Mouse (Mus musculus) CH12.LX (cell line): ENCODE measurements around the gene Rai14. TPM values are rescaled to one million over a fixed set of nuclear protein-coding genes. Genes with fewer than 3 reads are reported as not detected.

Experiments
- DNase-seq: peaks from one replicate; pipeline ENCODE4 v3.0.0-alpha.2; 2013; ENCODE audit errors: extremely low read depth
- H3K27ac ChIP-seq: 2 replicates; pipeline ENCODE4 v1.5.1; 2012; ENCODE audit warnings: low read depth, mild to moderate bottlenecking, control low read depth, moderate library complexity; ENCODE audit not compliant: insufficient read depth
- H3K27me3 ChIP-seq: replicated peaks from 2 replicates; pipeline ENCODE3; 2012; ENCODE audit warnings: inconsistent platforms
- H3K36me3 ChIP-seq, 2 experiments: replicated peaks in 1 of 2; 2 replicates each; pipeline versions ENCODE3 to v1.6.1; 2012; ENCODE audit warnings: inconsistent platforms in 1 of 2, low read length in 1 of 2, mild to moderate bottlenecking in 1 of 2, mixed read lengths in 1 of 2, moderate library complexity in 1 of 2; ENCODE audit not compliant: control insufficient read depth in 1 of 2, insufficient read depth in 1 of 2
- H3K4me1 ChIP-seq, 2 experiments: 2 replicates each; pipeline ENCODE4 v1.6.1; 2012; ENCODE audit warnings: inconsistent platforms in 1 of 2, moderate library complexity in 1 of 2; ENCODE audit not compliant: insufficient read depth in 2 of 2, control insufficient read depth in 1 of 2
- H3K4me2 ChIP-seq: 2 replicates; pipeline ENCODE4 v1.6.1; 2012; ENCODE audit warnings: low read depth, mild to moderate bottlenecking, control low read depth; ENCODE audit not compliant: poor library complexity, insufficient read depth, severe bottlenecking
- H3K4me3 ChIP-seq, 3 experiments: fragments of 150-350 bp in 1 of 3; sonication (generic) in 1 of 3; replicated peaks in 1 of 3; 2 replicates each; pipeline versions ENCODE3 to v1.5.1; 2011 to 2012; ENCODE audit warnings: low read depth in 2 of 3, low read length in 2 of 3, mild to moderate bottlenecking in 2 of 3, moderate library complexity in 2 of 3, control low read depth in 1 of 3, improper control_type of control experiment in 1 of 3, inconsistent platforms in 1 of 3, mixed read lengths in 1 of 3; ENCODE audit not compliant: poor library complexity in 1 of 3
- H3K79me2 ChIP-seq: replicated peaks from 2 replicates; pipeline ENCODE4 v1.6.1; 2012; ENCODE audit warnings: mild to moderate bottlenecking, moderate library complexity; ENCODE audit not compliant: control insufficient read depth, poor library complexity, insufficient read depth, severe bottlenecking; ENCODE audit errors: extremely low read depth
- H3K9ac ChIP-seq: 2 replicates; pipeline ENCODE4 v1.6.1; 2012; ENCODE audit warnings: low read depth, mild to moderate bottlenecking, control low read depth, moderate library complexity; ENCODE audit not compliant: insufficient read depth
- H3K9me3 ChIP-seq: replicated peaks from 2 replicates; pipeline ENCODE3; 2012; ENCODE audit warnings: low read length, inconsistent platforms, mixed read lengths
- CTCF ChIP-seq, 2 experiments: IDR thresholded peaks in 1 of 2; conservative IDR thresholded peaks in 1 of 2; 2 replicates each; pipeline ENCODE4 v1.5.1; 2011 to 2012; ENCODE audit warnings: low read depth in 2 of 2, low read length in 2 of 2, improper control_type of control experiment in 1 of 2, inconsistent platforms in 1 of 2, mild to moderate bottlenecking in 1 of 2, moderate library complexity in 1 of 2
- E2F4 ChIP-seq: IDR thresholded peaks from 2 replicates; pipeline ENCODE4 v1.6.1; 2011; ENCODE audit warnings: low read depth, low read length, improper control_type of control experiment; ENCODE audit not compliant: insufficient replicate concordance
- ELF1 ChIP-seq: IDR thresholded peaks from 2 replicates; pipeline ENCODE4 v1.6.1; 2014; ENCODE audit warnings: low read depth, mild to moderate bottlenecking, inconsistent platforms, low read length, improper control_type of control experiment
- GABPA ChIP-seq: IDR thresholded peaks from 2 replicates; pipeline ENCODE4 v1.6.1; 2012; ENCODE audit warnings: low read depth, low read length, improper control_type of control experiment, inconsistent platforms; ENCODE audit not compliant: insufficient replicate concordance
- HCFC1 ChIP-seq: IDR thresholded peaks from 2 replicates; pipeline ENCODE4 v1.6.1; 2012; ENCODE audit warnings: low read depth, mild to moderate bottlenecking, inconsistent platforms, low read length, improper control_type of control experiment
- IRF4 ChIP-seq: IDR thresholded peaks from 2 replicates; pipeline ENCODE4 v1.6.1; 2014; ENCODE audit warnings: low read depth, mild to moderate bottlenecking, inconsistent platforms, low read length, improper control_type of control experiment
- JUN ChIP-seq: IDR thresholded peaks from 2 replicates; pipeline ENCODE4 v1.6.1; 2011; ENCODE audit warnings: low read depth, mild to moderate bottlenecking, low read length, improper control_type of control experiment, moderate library complexity; ENCODE audit not compliant: insufficient read depth
- KAT2A ChIP-seq: IDR thresholded peaks from 2 replicates; pipeline ENCODE4 v1.6.1; 2012; ENCODE audit warnings: low read length, improper control_type of control experiment, inconsistent platforms; ENCODE audit not compliant: insufficient replicate concordance
- MAX ChIP-seq: IDR thresholded peaks from 2 replicates; pipeline ENCODE4 v1.6.1; 2011; ENCODE audit warnings: low read length, improper control_type of control experiment
- MEF2A ChIP-seq: IDR thresholded peaks from 2 replicates; pipeline ENCODE4 v1.6.1; 2014; ENCODE audit warnings: low read depth, mild to moderate bottlenecking, inconsistent platforms, low read length, improper control_type of control experiment, borderline replicate concordance
- MXI1 ChIP-seq: IDR thresholded peaks from 2 replicates; pipeline ENCODE4 v1.6.1; 2011; ENCODE audit warnings: mild to moderate bottlenecking, low read depth, low read length, improper control_type of control experiment
- MYC ChIP-seq: IDR thresholded peaks from 2 replicates; pipeline ENCODE4 v1.6.1; 2011; ENCODE audit warnings: low read depth, mild to moderate bottlenecking, improper control_type of control experiment, low read length
- NRF1 ChIP-seq: IDR thresholded peaks from 2 replicates; pipeline ENCODE4 v1.6.1; 2014; ENCODE audit warnings: low read depth, mild to moderate bottlenecking, inconsistent platforms, low read length, improper control_type of control experiment, moderate library complexity
- POLR2A ChIP-seq: IDR thresholded peaks from 2 replicates; pipeline ENCODE4 v1.6.1; 2011; ENCODE audit warnings: low read depth, mild to moderate bottlenecking, improper control_type of control experiment, low read length
- POLR2AphosphoS2 ChIP-seq: IDR thresholded peaks from 2 replicates; pipeline ENCODE4 v1.6.1; 2011; ENCODE audit warnings: low read depth, low read length, improper control_type of control experiment
- RAD21 ChIP-seq: IDR thresholded peaks from 2 replicates; pipeline ENCODE4 v1.6.1; 2011; ENCODE audit warnings: low read depth, mild to moderate bottlenecking, low read length, improper control_type of control experiment, moderate library complexity
- RCOR1 ChIP-seq: conservative IDR thresholded peaks from 2 replicates; pipeline ENCODE4 v1.6.1; 2012; ENCODE audit warnings: low read depth, mild to moderate bottlenecking, inconsistent platforms, low read length, improper control_type of control experiment
- SIN3A ChIP-seq: IDR thresholded peaks from 2 replicates; pipeline ENCODE4 v1.6.1; 2012; ENCODE audit warnings: low read length, improper control_type of control experiment, inconsistent platforms
- SMC3 ChIP-seq: IDR thresholded peaks from 2 replicates; pipeline ENCODE4 v1.6.1; 2011; ENCODE audit warnings: low read depth, low read length, improper control_type of control experiment
- TBP ChIP-seq: conservative IDR thresholded peaks from 2 replicates; pipeline ENCODE4 v1.6.1; 2011; ENCODE audit warnings: low read depth, low read length, improper control_type of control experiment
- ZNF384 ChIP-seq: IDR thresholded peaks from 2 replicates; pipeline ENCODE4 v1.6.1; 2012; ENCODE audit warnings: low read depth, low read length, improper control_type of control experiment, inconsistent platforms
- dilution Hi-C: fragments of 300-500 bp; cut with MboI; formaldehyde crosslinking; loops from 2 replicates; pipeline ENCODE4 v1.14.3; 2020; ENCODE audit warnings: low sequenced_read_pairs; ENCODE audit not compliant: extremely low pct_unique_long_range_greater_than_20kb, extremely low pct_ligation_motif_present
- in situ Hi-C: fragments of 300-500 bp; cut with MboI; formaldehyde crosslinking; loops from 3 replicates; pipeline ENCODE4 v1.14.3; 2019; ENCODE audit warnings: low sequenced_read_pairs, low pct_ligation_motif_present, low pct_unique_long_range_greater_than_20kb, mixed read lengths
- polyA plus RNA-seq: library from polyadenylated mRNA; unstranded; fragments of >175 nt; gene quantifications from 2 replicates; pipeline ENCODE4 v1.2.1, GENCODE M21; 2012; ENCODE audit warnings: low read depth; ENCODE audit not compliant: insufficient read length
- total RNA-seq, 2 experiments: library from RNA; depleted of rRNA; stranded (reverse); fragments of 300-350 nt in 1 of 2; fragments of >200 nt in 1 of 2; gene quantifications; 2 replicates each; pipeline ENCODE4 v1.2.3; 2012 to 2014

Gene Rai14
- total and polyA plus RNA-seq, 3 experiments = 7.5 to 14.1 (median 9.6) TPM

GRCm38 (mm10) chr15:10758808-10759207 is 44.4 kb upstream of the Rai14 start:
- in situ Hi-C loops = no loop called here
- Histone ChIP-seq H3K27me3 (no peaks in the 10 kb centered on the region), H3K27ac (no peak overlapping the region), H3K4me1 (no peaks in the 10 kb centered on the region), H3K4me2 (no peak overlapping the region), H3K9me3 (no peaks in the 10 kb centered on the region), H3K4me3 (no peak overlapping the region), H3K79me2 (no peaks in the 10 kb centered on the region), H3K9ac (no peak overlapping the region), H3K36me3 (no peaks in the 10 kb centered on the region)
- dilution Hi-C loops = no loop called here
- TF ChIP-seq E2F4 (no peak), CTCF (conservative IDR thresholded peaks at IDR 0.05 in 1 of 2, IDR thresholded peaks at IDR 0.05 in 1 of 2; ENCODE audit: low read depth in 2 of 2, low read length in 2 of 2) (no peak)
- no peak for DNase-seq

GRCm38 (mm10) chr15:10751141-10751540 is 36.7 kb upstream of the Rai14 start:
- H3K9me3 ChIP-seq = no peaks in the 10 kb centered on the region
- H3K4me2 ChIP-seq = no peak overlapping the region
- dilution Hi-C loops = no loop called here
- in situ Hi-C loops = no loop called here
- no peak overlapping the region for H3K9ac ChIP-seq
- DNase-seq = no peak
- no peaks in the 10 kb centered on the region for H3K27me3 ChIP-seq
- H3K79me2 ChIP-seq = no peaks in the 10 kb centered on the region
- TF ChIP-seq MEF2A (no peak), ELF1 (no peak), NRF1 (no peak), POLR2A (no peak), GABPA (no peak), TBP (no peak)
- H3K27ac ChIP-seq = no peak overlapping the region
- no peaks in the 10 kb centered on the region for H3K4me1 ChIP-seq
- no peaks in the 10 kb centered on the region for H3K36me3 ChIP-seq
- no peak overlapping the region for H3K4me3 ChIP-seq

- in situ Hi-C loops = no loop called here
- dilution Hi-C loops = no loop called here
- H3K9me3 ChIP-seq = no peaks in the 10 kb centered on the region
- no peak overlapping the region for H3K9ac ChIP-seq
- H3K27ac ChIP-seq = no peak overlapping the region
- H3K4me2 ChIP-seq = no peak overlapping the region
- H3K36me3 ChIP-seq = no peaks in the 10 kb centered on the region
- no peaks in the 10 kb centered on the region for H3K79me2 ChIP-seq
- H3K27me3 ChIP-seq = no peaks in the 10 kb centered on the region
- no peak overlapping the region for H3K4me3 ChIP-seq
- TF ChIP-seq MYC (no peak), HCFC1 (no peak), RAD21 (no peak), JUN (no peak), E2F4 (no peak), TBP (no peak), MXI1 (no peak), MEF2A (no peak), RCOR1 (no peak), POLR2A (no peak), NRF1 (no peak), SIN3A (no peak), KAT2A (no peak), CTCF (conservative IDR thresholded peaks at IDR 0.05 in 1 of 2, IDR thresholded peaks at IDR 0.05 in 1 of 2; ENCODE audit: low read depth in 2 of 2, low read length in 2 of 2) (no peak), IRF4 (no peak), POLR2AphosphoS2 (no peak), ZNF384 (no peak), MAX (no peak), SMC3 (no peak)
- no peaks in the 10 kb centered on the region for H3K4me1 ChIP-seq
- no peak for DNase-seq
Measured at GRCm38 (mm10) chr15:10750339-10750738, 35.9 kb upstream of the Rai14 start.
